Mouse (Mus musculus): ENCODE results near the gene Enc1. TPM values are rescaled to one million over a fixed set of nuclear protein-coding genes. Genes with fewer than 3 reads are reported as not detected.

Gene Enc1
- polyA plus RNA-seq, 1 experiment: 284 TPM

DNA sequence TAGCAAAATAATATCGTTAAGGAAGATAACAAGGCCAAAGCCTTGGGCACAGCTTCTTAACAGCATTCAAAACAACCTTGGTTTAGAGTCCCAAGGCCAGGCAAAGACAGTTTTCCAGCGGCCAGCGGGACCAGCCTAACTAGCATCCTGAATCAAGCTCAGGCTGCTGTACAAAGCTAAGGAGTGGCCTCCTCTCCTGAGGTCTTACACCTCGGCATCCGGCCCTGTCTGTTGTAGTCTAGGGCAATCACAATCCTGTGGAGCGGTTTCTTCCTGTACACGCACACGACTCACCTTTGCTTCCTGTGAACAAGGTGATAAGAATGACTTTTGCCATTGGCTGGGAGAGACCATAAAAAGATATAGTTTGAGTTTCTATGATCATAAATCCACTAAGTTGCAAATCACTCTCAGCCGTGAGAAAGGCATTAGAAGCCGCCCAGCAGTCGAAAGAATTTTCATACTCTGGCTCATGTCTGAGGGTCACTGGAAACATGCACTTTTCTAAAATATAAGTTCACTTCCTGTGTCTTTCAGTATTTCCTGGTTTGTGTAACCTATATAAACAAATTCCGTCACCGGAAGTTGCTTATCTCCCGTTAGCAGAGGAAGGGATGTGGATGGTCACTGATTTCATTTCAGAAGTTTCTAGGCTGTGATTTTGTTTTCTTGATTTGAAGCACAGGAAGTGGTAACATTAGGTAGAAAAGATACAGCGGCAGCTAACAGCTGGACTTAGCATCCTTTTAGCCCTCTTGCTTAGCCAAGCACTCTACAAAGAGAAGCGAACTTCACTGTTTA, 2.5 kb upstream of the Enc1 start:
- no peak overlapping the region for H3K27ac ChIP-seq (ENCODE audit: insufficient read depth, low read length)

DNA sequence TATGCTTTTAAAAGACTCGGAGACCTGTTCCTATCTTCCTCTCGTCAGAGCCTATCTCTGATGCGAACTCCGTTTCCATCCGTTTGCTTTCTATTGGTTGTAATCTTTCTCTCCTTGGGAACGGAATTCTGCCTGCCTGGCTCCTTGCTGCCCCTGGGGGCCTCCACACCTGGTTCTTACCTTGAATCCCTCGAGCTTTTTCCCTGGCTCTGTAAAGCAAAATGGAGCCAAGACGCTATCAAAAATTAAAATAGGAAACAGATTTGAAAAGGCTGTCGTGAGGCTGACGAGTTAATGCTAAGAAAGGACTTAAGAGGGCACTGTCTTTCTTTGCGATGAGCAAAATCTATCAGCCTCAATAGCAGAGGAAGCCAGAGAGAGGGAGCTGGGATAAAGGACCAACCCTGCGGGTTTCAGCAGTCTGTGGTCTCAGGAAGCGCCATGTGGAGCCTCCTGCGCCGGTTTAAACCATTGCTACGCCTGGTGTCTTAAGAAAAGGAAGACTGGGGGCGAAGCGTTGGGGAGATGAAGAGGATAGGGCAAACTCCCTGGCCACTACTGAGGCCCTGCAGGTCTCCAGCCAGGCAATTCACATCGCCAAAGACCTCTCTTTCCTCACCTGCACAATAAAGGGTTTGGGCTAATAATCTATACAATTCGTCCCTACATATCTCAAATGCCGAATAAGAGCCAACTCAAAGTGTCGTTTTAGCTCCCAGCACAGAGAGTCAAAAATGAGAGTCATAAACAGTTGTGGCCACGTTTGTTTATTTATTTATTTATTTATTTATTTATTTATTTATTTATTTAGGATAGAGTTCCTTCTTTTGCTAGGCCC, 1.3 kb upstream of the Enc1 start:
- Histone ChIP-seq H3K4me1 (ENCODE audit: control insufficient read depth, insufficient read depth, low read length) (no peaks in the 10 kb centered on the region), H3K4me3 (ENCODE audit: insufficient read depth, low read length) (peak overlapping the region; percentile 97), H3K27ac (ENCODE audit: insufficient read depth, low read length) (peak overlapping the region; percentile 45)
- TF ChIP-seq CTCF (IDR thresholded peaks at IDR 0.05; ENCODE audit: extremely low read depth, insufficient read depth, low read length) (peak; percentile 68), POLR2A (IDR thresholded peaks at IDR 0.05; ENCODE audit: extremely low read depth, insufficient read depth, low read length) (0 out of 2 replicates have a peak, but pooled peaks have one; percentile 17)

More for the DNA sequence above, 2.5 kb upstream of the Enc1 start:
- H3K4me3 ChIP-seq (ENCODE audit: insufficient read depth, low read length): no peak overlapping the region
- H3K4me1 ChIP-seq (ENCODE audit: control insufficient read depth, insufficient read depth, low read length): no peaks in the 10 kb centered on the region
- TF ChIP-seq CTCF (IDR thresholded peaks at IDR 0.05; ENCODE audit: extremely low read depth, insufficient read depth, low read length) (no peak), POLR2A (IDR thresholded peaks at IDR 0.05; ENCODE audit: extremely low read depth, insufficient read depth, low read length) (no peak)

DNA sequence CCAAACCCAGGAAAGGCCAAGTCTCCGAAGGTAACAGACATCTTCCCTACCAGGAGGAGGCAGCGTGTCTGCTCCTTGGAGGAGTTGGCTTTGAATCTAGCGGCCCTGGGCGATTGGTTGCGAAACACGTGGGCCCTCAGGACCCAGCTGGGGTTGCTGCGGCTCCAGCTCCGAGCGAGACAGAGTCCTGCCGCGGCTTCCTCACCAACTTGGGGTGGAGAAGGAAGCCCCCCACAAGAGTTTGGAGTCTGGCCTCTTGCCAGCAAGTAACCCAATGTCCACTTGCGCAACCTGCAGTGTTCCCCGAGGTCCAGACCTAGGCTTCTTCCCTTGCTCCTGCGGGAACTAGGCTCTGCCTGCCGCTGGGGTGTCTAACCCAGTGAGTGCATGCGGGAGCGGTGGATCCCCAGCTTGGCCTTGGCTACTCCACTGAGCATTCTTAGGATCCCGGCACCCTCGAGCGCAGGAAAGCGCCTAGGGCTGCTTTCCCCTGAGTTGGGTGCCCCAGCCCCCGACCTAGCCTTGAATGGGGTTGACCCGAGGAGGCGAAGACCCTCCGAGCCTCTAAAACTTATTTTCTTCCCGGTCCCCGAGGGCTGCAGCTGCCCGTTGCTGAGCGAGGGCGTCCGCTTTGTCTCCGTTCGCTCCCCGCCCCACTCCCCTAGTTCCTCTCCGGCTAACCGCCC, 483 bp upstream of the Enc1 start:
- TF ChIP-seq CTCF (IDR thresholded peaks at IDR 0.05; ENCODE audit: extremely low read depth, insufficient read depth, low read length) (peak; percentile 35), POLR2A (IDR thresholded peaks at IDR 0.05; ENCODE audit: extremely low read depth, insufficient read depth, low read length) (peak; percentile 59)
- Histone ChIP-seq H3K4me1 (ENCODE audit: control insufficient read depth, insufficient read depth, low read length) (no peaks in the 10 kb centered on the region), H3K27ac (ENCODE audit: insufficient read depth, low read length) (peak overlapping the region; percentile 97), H3K4me3 (ENCODE audit: insufficient read depth, low read length) (peak overlapping the region; percentile 97)

DNA sequence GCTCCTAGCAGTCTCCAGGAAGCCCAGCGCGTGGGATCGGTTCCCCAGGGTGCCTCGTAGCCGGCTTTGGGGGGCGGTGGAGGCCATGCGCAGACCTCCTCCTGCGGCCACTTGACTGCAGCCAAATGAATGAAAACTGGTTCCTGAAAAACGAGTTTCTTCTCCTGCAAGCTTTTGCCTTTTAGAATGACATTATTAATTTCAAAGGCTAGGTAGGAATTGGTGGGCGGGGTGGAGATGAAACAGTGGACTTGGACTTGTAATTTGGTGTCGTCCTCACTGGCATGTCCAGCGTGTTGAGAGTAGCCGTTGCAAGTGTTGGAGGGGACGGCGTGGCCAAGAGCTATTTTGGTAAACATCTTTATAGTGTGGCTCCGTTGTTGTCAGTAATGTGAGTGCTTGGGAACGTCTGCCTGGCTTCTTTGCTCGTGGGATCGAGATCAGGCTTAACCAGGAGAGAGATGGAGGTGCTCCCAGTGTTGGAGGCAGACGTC, 929 bp downstream of the Enc1 start:
- Histone ChIP-seq H3K4me1 (ENCODE audit: control insufficient read depth, insufficient read depth, low read length) (peaks cover 1% of the 10 kb centered on the region; the same call in 1 of the 2 replicates), H3K4me3 (ENCODE audit: insufficient read depth, low read length) (peak overlapping the region; percentile 97), H3K27ac (ENCODE audit: insufficient read depth, low read length) (peak overlapping the region; percentile 96)
- no peak for TF ChIP-seq CTCF (IDR thresholded peaks at IDR 0.05; ENCODE audit: extremely low read depth, insufficient read depth, low read length)
- no peak; the same call in 1 of the 2 replicates for TF ChIP-seq POLR2A (IDR thresholded peaks at IDR 0.05; ENCODE audit: extremely low read depth, insufficient read depth, low read length)

DNA sequence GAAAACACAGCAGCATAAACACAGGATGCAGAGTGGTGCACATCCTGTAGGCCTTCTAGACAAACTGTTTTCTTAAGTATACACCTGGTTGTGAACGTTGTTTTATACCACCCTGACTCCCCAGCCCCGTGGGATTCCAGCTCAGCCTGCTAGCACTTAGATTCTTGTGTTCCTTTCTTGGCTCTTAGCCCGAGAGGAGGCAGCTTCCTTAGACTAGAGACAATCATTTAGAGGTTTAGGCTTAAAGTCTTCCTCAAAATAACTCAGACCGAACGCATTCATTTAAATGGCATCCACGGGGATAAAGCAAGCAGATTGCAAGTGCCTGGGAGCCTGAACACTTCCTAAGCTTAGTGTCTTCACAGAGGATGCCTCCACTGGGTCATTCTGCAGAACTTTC, 1.8 kb downstream of the Enc1 start:
- peaks cover 3% of the 10 kb centered on the region for H3K4me1 ChIP-seq (ENCODE audit: control insufficient read depth, insufficient read depth, low read length)
- H3K4me3 ChIP-seq (ENCODE audit: insufficient read depth, low read length): peak overlapping the region; percentile 97
- TF ChIP-seq POLR2A (IDR thresholded peaks at IDR 0.05; ENCODE audit: extremely low read depth, insufficient read depth, low read length) (no peak), CTCF (IDR thresholded peaks at IDR 0.05; ENCODE audit: extremely low read depth, insufficient read depth, low read length) (no peak)
- peak overlapping the region; percentile 33 for H3K27ac ChIP-seq (ENCODE audit: insufficient read depth, low read length)

DNA sequence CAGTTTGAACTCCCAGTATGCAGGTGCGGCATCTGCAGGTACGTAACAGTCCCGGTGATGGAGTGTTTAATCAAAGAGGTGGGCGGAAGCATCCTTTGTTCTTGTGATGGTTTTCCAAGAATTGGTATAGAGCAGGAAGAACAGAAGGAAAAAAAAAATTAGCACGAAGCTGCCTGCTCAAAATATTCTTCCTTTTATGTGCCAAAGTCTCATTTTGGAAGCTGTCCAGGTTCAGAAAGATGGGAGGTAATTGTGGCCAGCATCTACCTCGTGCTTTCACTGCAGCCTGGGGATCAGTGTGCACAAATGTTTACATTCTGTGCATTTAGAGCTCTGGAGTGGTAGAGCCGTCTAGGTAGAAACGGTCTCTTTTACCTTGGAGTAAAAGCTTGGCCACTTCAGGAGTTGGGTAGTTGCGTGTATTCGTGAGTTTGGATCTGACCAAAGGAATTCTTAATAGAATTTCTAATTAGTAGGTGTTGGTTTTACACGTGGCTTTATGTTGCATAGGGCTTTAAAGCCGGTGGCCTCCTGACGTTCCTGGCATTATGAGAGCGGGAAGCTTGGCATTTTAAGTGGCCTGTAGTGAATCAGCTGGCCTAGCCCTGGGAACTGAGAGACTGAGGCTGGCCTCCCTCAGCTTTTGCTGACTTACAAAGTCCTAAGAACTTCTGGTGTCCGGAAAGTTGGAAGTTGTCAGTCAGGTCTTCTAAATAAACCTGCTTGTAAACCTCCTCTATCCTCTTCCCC, 3.2 kb downstream of the Enc1 start:
- TF ChIP-seq CTCF (IDR thresholded peaks at IDR 0.05; ENCODE audit: extremely low read depth, insufficient read depth, low read length) (no peak), POLR2A (IDR thresholded peaks at IDR 0.05; ENCODE audit: extremely low read depth, insufficient read depth, low read length) (0 out of 2 replicates have a peak, but pooled peaks have one; percentile 6)
- no peak overlapping the region for H3K27ac ChIP-seq (ENCODE audit: insufficient read depth, low read length)
- peaks cover 9% of the 10 kb centered on the region for H3K4me1 ChIP-seq (ENCODE audit: control insufficient read depth, insufficient read depth, low read length)
- peak overlapping the region; percentile 97 for H3K4me3 ChIP-seq (ENCODE audit: insufficient read depth, low read length)

DNA sequence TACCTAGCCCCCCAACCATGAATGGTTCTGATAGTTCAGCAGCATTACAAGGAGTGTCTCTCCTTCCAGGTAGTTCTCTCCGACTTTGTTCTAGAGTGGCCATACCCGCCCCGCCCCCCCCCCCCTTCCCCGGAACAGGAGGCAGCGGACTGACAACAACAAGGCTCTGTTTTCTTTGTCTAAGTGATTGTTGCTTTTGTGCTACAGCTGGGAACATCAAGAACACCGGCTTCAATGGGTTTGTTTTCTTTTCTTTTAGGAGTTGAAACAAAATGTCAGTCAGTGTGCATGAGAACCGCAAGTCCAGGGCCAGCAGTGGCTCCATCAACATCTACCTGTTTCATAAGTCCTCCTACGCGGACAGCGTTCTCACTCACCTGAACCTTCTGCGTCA, 3.8 kb downstream of the Enc1 start:
- H3K27ac ChIP-seq (ENCODE audit: insufficient read depth, low read length): peak overlapping the region; percentile 53; the same call in 1 of the 2 replicates
- H3K4me3 ChIP-seq (ENCODE audit: insufficient read depth, low read length): peak overlapping the region; percentile 97
- H3K4me1 ChIP-seq (ENCODE audit: control insufficient read depth, insufficient read depth, low read length): peaks cover 9% of the 10 kb centered on the region
- 0 out of 2 replicates have a peak, but pooled peaks have one; percentile 13 for TF ChIP-seq POLR2A (IDR thresholded peaks at IDR 0.05; ENCODE audit: extremely low read depth, insufficient read depth, low read length)
- no peak for TF ChIP-seq CTCF (IDR thresholded peaks at IDR 0.05; ENCODE audit: extremely low read depth, insufficient read depth, low read length)

DNA sequence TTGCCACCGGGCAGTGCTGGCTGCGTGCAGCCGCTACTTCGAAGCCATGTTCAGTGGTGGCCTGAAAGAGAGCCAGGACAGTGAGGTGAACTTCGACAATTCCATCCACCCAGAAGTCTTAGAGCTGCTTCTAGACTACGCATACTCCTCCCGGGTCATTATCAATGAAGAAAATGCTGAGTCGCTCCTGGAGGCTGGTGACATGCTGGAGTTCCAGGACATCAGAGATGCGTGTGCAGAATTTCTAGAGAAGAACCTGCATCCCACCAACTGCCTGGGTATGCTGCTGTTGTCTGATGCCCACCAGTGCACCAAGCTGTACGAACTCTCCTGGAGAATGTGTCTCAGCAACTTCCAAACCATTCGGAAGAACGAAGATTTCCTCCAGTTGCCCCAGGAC, 4.3 kb downstream of the Enc1 start:
- TF ChIP-seq POLR2A (IDR thresholded peaks at IDR 0.05; ENCODE audit: extremely low read depth, insufficient read depth, low read length) (no peak), CTCF (IDR thresholded peaks at IDR 0.05; ENCODE audit: extremely low read depth, insufficient read depth, low read length) (no peak)
- Histone ChIP-seq H3K4me3 (ENCODE audit: insufficient read depth, low read length) (peak overlapping the region; percentile 97), H3K27ac (ENCODE audit: insufficient read depth, low read length) (peak overlapping the region; percentile 53; the same call in 1 of the 2 replicates), H3K4me1 (ENCODE audit: control insufficient read depth, insufficient read depth, low read length) (peaks cover 10% of the 10 kb centered on the region)

Data from cortical plate, adult 2 months (tissue).